Mouse (Mus musculus) heart, postnatal 0 days (tissue): ENCODE measurements around the gene Col28a1. TPM values are rescaled to one million over a fixed set of nuclear protein-coding genes. Genes with fewer than 3 reads are reported as not detected.

ENCODE experiments used
- ATAC-seq: fragments of 200-750 bp; cut with Nextera tagmentation; 2 replicates; pipeline ENCODE4 v1.8.0; 2017; ENCODE audit warnings: low read depth, moderate number of reproducible peaks, moderate library complexity; ENCODE audit not compliant: insufficient read depth
- DNase-seq: peaks from one replicate; pipeline ENCODE4 v3.0.0-alpha.2; 2016; ENCODE audit warnings: low spot score
- H3K27ac ChIP-seq: fragments of 300-500 bp; sonication (generic); 2 replicates; pipeline ENCODE4 v1.5.1; 2014; ENCODE audit warnings: low read depth, mild to moderate bottlenecking
- H3K27me3 ChIP-seq: fragments of 300-500 bp; sonication (generic); 2 replicates; pipeline ENCODE4 v1.6.1; 2014; ENCODE audit warnings: low read length, mixed read lengths; ENCODE audit not compliant: control insufficient read depth, insufficient read depth
- H3K36me3 ChIP-seq: fragments of 300-500 bp; sonication (generic); replicated peaks from 2 replicates; pipeline ENCODE4 v1.6.1; 2014; ENCODE audit warnings: low read length, mixed read lengths; ENCODE audit not compliant: control insufficient read depth, insufficient read depth
- H3K4me1 ChIP-seq: fragments of 300-500 bp; sonication (generic); 2 replicates; pipeline ENCODE4 v1.6.1; 2014; ENCODE audit warnings: antibody characterized with exemption; ENCODE audit not compliant: control insufficient read depth, insufficient read depth
- H3K4me2 ChIP-seq: fragments of 300-500 bp; sonication (generic); 2 replicates; pipeline ENCODE4 v1.6.1; 2014; ENCODE audit warnings: low read depth, mild to moderate bottlenecking, low read length, moderate library complexity
- H3K4me3 ChIP-seq: fragments of 300-500 bp; sonication (generic); 2 replicates; pipeline ENCODE4 v1.5.1; 2014; ENCODE audit warnings: low read depth, low read length
- H3K9ac ChIP-seq: fragments of 300-500 bp; sonication (generic); replicated peaks from 2 replicates; pipeline ENCODE4 v1.6.1; 2014; ENCODE audit warnings: low read depth, low read length, mixed read lengths
- H3K9me3 ChIP-seq: fragments of 300-500 bp; sonication (generic); replicated peaks from 2 replicates; pipeline ENCODE4 v1.6.1; 2016; ENCODE audit warnings: low read length; ENCODE audit not compliant: control insufficient read depth
- CTCF ChIP-seq: IDR thresholded peaks from 2 replicates; pipeline ENCODE4 v1.5.1; 2016; ENCODE audit warnings: antibody characterized with exemption, control low read depth, low read depth
- EP300 ChIP-seq: IDR thresholded peaks from 2 replicates; pipeline ENCODE4 v1.6.1; 2016; ENCODE audit warnings: antibody characterized with exemption, low read depth
- WGBS: fragments of 180-500 bp; shearing (Covaris S2); extraction: QIAGEN DNeasy Blood & Tissue Kit; methylation state at CpG from one replicate; pipeline ENCODE4 v1.1.7; 2014; 5-methylcytosine and 5-hydroxymethylcytosine counted together
- polyA plus RNA-seq: library from polyadenylated mRNA; unstranded; fragments of >200 nt; fragmentation: Nextera tagmentation; extraction: Ambion mirVana; gene quantifications from 2 replicates; pipeline ENCODE4 v1.2.1, GENCODE M21; 2015
- total RNA-seq: library from RNA; depleted of rRNA; stranded (reverse); fragments of >200 nt; gene quantifications from 2 replicates; pipeline ENCODE4 v1.2.3, GENCODE M21; 2014; ENCODE audit warnings: low replicate concordance; rRNA removed

Gene Col28a1
- total RNA-seq (0.08 TPM in 1 of 2 replicates, not detected in the other), polyA plus RNA-seq (0.20 and 0.60 TPM in 2 replicates)

DNA sequence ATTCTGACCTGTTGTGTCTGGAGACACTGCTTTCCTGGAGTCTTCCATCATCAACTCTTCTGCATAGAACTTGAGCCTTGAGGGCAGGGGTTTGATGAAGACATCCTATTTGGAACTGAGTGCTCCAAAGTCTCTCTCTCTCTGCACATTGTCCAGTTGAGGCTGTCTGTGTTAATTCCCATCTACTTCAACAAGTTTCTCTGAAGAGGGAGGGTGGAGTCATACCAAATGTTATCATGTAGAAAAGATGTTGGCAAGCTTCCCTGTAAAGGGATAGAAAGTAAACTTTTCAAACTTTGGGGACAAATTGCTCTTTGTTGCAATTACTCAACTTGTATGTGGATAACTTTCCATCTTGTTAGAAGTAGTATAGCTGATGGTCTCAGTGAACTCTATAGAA lies at the start of gene Col28a1:
Col28a1 (minus strand) TSS at position 101 of the 400 bp plus-strand sequence.
- no peaks in the 10 kb centered on the region for H3K36me3 ChIP-seq
- H3K4me3 ChIP-seq: no peak within 1 kb of the TSS
- H3K27me3 ChIP-seq: no peaks in the 10 kb centered on the region
- no peak within 1 kb of the TSS for H3K27ac ChIP-seq
- no peak within 1 kb of the TSS for H3K9ac ChIP-seq
- DNase-seq: no peak
- TF ChIP-seq CTCF (no peak), EP300 (no peak)
- H3K4me2 ChIP-seq: no peak within 1 kb of the TSS
- no peak for ATAC-seq
- no peaks in the 10 kb centered on the region for H3K4me1 ChIP-seq
- H3K9me3 ChIP-seq: 0 out of 2 replicates have a peak, but pooled peaks cover 6% of the 10 kb centered on the region

GRCm38 (mm10) chr6:8228596-8228995 lies 36.2 kb upstream of the Col28a1 start:
- DNase-seq (no peak), ATAC-seq (no peak)
- Histone ChIP-seq H3K9me3 (no peaks in the 10 kb centered on the region), H3K9ac (no peak overlapping the region), H3K4me3 (no peak overlapping the region), H3K27me3 (no peaks in the 10 kb centered on the region), H3K36me3 (peaks cover 64% of the 10 kb centered on the region), H3K27ac (no peak overlapping the region), H3K4me1 (no peaks in the 10 kb centered on the region), H3K4me2 (no peak overlapping the region)
- WGBS: 80% methylated on average over 3 of the region's 3 CpGs
- TF ChIP-seq CTCF: no peak
- TF ChIP-seq EP300: no peak

- 74% methylated on average over 3 of the region's 3 CpGs for WGBS
- DNase-seq: no peak
- Histone ChIP-seq H3K9ac (no peak overlapping the region), H3K27ac (no peak overlapping the region), H3K4me1 (no peaks in the 10 kb centered on the region), H3K4me3 (no peak overlapping the region), H3K4me2 (no peak overlapping the region), H3K27me3 (no peaks in the 10 kb centered on the region), H3K36me3 (peaks cover 55% of the 10 kb centered on the region), H3K9me3 (no peaks in the 10 kb centered on the region)
- TF ChIP-seq CTCF (no peak), EP300 (no peak)
- no peak for ATAC-seq
Measured at GRCm38 (mm10) chr6:8227035-8227434, 34.6 kb upstream of the Col28a1 start.

DNA sequence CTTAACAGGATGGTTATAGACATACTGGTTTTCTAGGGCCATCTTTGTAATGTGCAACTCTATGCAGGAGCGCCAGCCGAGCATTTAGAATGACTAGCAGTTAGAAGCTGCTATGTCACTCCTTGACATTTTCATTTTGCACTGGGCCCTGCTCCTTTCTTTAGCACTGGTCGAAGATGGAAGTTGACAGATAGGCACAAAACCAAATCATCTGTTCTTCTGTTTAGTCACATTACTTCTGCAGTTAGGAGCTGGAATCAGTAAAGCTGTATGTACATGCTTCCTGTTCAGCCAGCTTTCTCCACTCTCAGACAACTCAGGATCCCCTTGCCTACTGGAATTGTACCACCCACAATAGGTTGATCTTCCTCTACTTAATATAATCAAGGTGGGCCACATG lies 18.2 kb upstream of the Col28a1 start:
- DNase-seq: no peak
- TF ChIP-seq CTCF: no peak
- TF ChIP-seq EP300: no peak
- no peak overlapping the region for H3K9ac ChIP-seq
- 82% methylated on average over 3 of the region's 3 CpGs for WGBS
- peaks cover 7% of the 10 kb centered on the region; the same call in 1 of the 2 replicates for H3K4me1 ChIP-seq
- no peak for ATAC-seq
- H3K4me2 ChIP-seq: no peak overlapping the region
- H3K36me3 ChIP-seq: peaks cover 17% of the 10 kb centered on the region
- H3K9me3 ChIP-seq: no peaks in the 10 kb centered on the region
- no peaks in the 10 kb centered on the region for H3K27me3 ChIP-seq
- no peak overlapping the region for H3K4me3 ChIP-seq
- no peak overlapping the region for H3K27ac ChIP-seq

- H3K9me3 ChIP-seq: no peaks in the 10 kb centered on the region
- peak overlapping the region; percentile 67 for H3K4me2 ChIP-seq
- no peak for TF ChIP-seq EP300
- TF ChIP-seq CTCF: no peak
- H3K27ac ChIP-seq: peak overlapping the region; percentile 93
- no peaks in the 10 kb centered on the region for H3K27me3 ChIP-seq
- H3K9ac ChIP-seq: peak overlapping the region; percentile 86
- ATAC-seq: no peak
- H3K4me1 ChIP-seq: peaks cover 7% of the 10 kb centered on the region; the same call in 1 of the 2 replicates
- 10% methylated on average over 10 of the region's 10 CpGs for WGBS
- DNase-seq: no peak
- H3K36me3 ChIP-seq: peaks cover 8% of the 10 kb centered on the region; the same call in 1 of the 2 replicates
- H3K4me3 ChIP-seq: peak overlapping the region; percentile 79
Measured at GRCm38 (mm10) chr6:8209866-8210186, 17.4 kb upstream of the Col28a1 start.
